Mouse (Mus musculus) liver, adult 2 months (tissue): ENCODE data around the gene Pik3c2b.

Experiments
- CTCF ChIP-seq: fragments of 200-500 bp; IDR thresholded peaks from 2 replicates; pipeline ENCODE4 v1.5.1; 2011; ENCODE audit warnings: low read depth, low read length, control low read depth
- POLR2A ChIP-seq: fragments of 200-500 bp; IDR thresholded peaks from 2 replicates; pipeline ENCODE4 v1.6.1; 2011; ENCODE audit warnings: low read length, control low read depth; ENCODE audit not compliant: insufficient read depth; ENCODE audit errors: extremely low read depth

- TF ChIP-seq POLR2A (no peak), CTCF (no peak)
Observed at GRCm38 (mm10) chr1:133018580-133018979, 26.9 kb upstream of the Pik3c2b start.
